Mouse (Mus musculus): Measurements from ENCODE around the gene Arl1. TPM values are rescaled to one million over a fixed set of nuclear protein-coding genes. Genes with fewer than 3 reads are reported as not detected.
"Not testable (repeated sequence)": the region's sequence is repeated elsewhere in the genome, so short reads cannot be mapped to it uniquely, and the experiment has no call there.

Gene Arl1
- polyA plus RNA-seq, 1 experiment from 2014 or later = 141 TPM

DNA sequence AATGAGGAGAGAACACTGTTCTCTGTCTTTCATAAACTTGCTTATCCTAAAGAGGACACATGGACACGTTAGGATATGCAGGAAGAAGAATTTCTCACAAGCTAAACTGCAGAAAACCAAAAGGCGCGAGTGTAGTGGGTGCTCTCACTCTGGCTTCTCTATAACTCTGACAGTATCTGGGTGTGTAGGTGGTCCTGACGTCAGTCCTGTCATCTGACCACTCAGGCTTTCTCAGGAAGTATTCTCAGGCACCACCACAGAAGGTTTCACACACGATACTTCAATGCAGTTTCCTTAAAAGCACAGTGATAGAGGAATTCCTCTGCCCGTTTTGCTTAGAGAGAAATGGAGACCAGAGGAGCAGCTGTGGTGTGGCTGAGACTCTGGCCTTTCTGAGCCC lies 45.5 kb downstream of the Arl1 start:
- WGBS (ENCODE audit: insufficient replicate concordance) = 82% methylated on average over 6 of the region's 6 CpGs
- no peak overlapping the region for H3K27ac ChIP-seq (ENCODE audit: low read depth, low read length)
- H3K9ac ChIP-seq (ENCODE audit: low read depth, low read length) = no peak overlapping the region
- no peak overlapping the region for H3K4me3 ChIP-seq (ENCODE audit: low read depth, low read length)
- no peak overlapping the region for H3K4me2 ChIP-seq
- H3K9me3 ChIP-seq (replicated peaks; ENCODE audit: control insufficient read depth, low read length) = no peaks in the 10 kb centered on the region
- no peak for ATAC-seq (replicated peaks; ENCODE audit: insufficient number of reproducible peaks, low FRiP score, low TSS enrichment)
- peaks cover 6% of the 10 kb centered on the region; the same call in 1 of the 2 replicates for H3K36me3 ChIP-seq (ENCODE audit: control insufficient read depth, insufficient read depth, low read length)
- H3K27me3 ChIP-seq (ENCODE audit: control insufficient read depth, insufficient read depth, low read length) = no peaks in the 10 kb centered on the region
- no peaks in the 10 kb centered on the region for H3K4me1 ChIP-seq (ENCODE audit: control insufficient read depth, insufficient read depth, low read length)

- H3K4me3 ChIP-seq (ENCODE audit: low read depth, low read length) = no peak overlapping the region
- H3K4me2 ChIP-seq = no peak overlapping the region
- H3K27me3 ChIP-seq (ENCODE audit: control insufficient read depth, insufficient read depth, low read length) = no peaks in the 10 kb centered on the region
- no peak for ATAC-seq (replicated peaks; ENCODE audit: insufficient number of reproducible peaks, low FRiP score, low TSS enrichment)
- H3K9me3 ChIP-seq (replicated peaks; ENCODE audit: control insufficient read depth, low read length) = no peaks in the 10 kb centered on the region
- no peak overlapping the region for H3K27ac ChIP-seq (ENCODE audit: low read depth, low read length)
- H3K4me1 ChIP-seq (ENCODE audit: control insufficient read depth, insufficient read depth, low read length) = no peaks in the 10 kb centered on the region
- peaks cover 10% of the 10 kb centered on the region; the same call in 1 of the 2 replicates for H3K36me3 ChIP-seq (ENCODE audit: control insufficient read depth, insufficient read depth, low read length)
- no peak overlapping the region for H3K9ac ChIP-seq (ENCODE audit: low read depth, low read length)
- WGBS (ENCODE audit: insufficient replicate concordance) = 86% methylated on average over 4 of the region's 4 CpGs
Observed at GRCm38 (mm10) chr10:88780716-88781115, 50.1 kb downstream of the Arl1 start.

DNA sequence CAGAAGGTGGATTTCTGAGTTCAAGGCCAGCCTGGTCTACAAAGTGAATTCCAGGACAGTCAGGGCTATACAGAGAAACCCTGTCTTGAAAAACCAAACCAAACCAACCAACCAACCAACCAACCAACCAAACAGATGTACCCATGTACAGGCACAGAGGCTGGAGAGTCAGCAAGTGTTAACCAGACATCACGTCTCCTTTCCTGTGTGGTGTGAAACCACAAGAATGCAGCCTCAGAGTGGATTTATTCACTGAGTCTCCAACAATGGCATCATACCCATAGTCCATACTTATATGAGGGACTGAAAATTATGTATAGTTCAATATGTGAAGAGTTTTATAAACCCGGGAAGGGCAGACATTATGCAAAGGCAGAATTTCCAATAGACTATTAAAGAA lies 52.5 kb downstream of the Arl1 start:
- not testable (repeated sequence) for H3K4me3 ChIP-seq (ENCODE audit: low read depth, low read length); H3K4me2 ChIP-seq; H3K27ac ChIP-seq (ENCODE audit: low read depth, low read length); H3K9ac ChIP-seq (ENCODE audit: low read depth, low read length); H3K4me1 ChIP-seq (ENCODE audit: control insufficient read depth, insufficient read depth, low read length); H3K27me3 ChIP-seq (ENCODE audit: control insufficient read depth, insufficient read depth, low read length); H3K9me3 ChIP-seq (replicated peaks; ENCODE audit: control insufficient read depth, low read length); ATAC-seq (replicated peaks; ENCODE audit: insufficient number of reproducible peaks, low FRiP score, low TSS enrichment)
- WGBS (ENCODE audit: insufficient replicate concordance) = 88% methylated on average over 2 of the region's 2 CpGs
- peaks cover 11% of the 10 kb centered on the region; the same call in 1 of the 2 replicates for H3K36me3 ChIP-seq (ENCODE audit: control insufficient read depth, insufficient read depth, low read length)

DNA sequence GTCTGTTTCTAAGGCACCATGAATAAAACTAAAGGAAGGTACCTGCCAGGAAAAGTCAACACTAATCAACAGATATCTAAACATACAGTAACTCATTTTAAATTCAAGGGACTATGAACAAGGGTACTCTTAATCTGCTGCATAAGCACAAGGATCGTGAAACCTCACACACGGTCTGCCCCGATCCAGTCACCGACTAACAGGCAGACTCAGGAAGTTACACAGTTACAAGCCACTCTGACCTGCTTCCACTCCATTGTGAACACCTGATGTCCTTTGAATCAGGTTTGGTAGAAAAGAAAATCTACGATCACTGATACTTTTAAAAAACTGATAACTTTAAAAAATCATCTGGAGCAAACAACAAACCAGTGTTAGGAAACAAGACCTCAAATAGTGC lies 53.3 kb downstream of the Arl1 start:
- no peak for ATAC-seq (replicated peaks; ENCODE audit: insufficient number of reproducible peaks, low FRiP score, low TSS enrichment)
- Histone ChIP-seq H3K36me3 (ENCODE audit: control insufficient read depth, insufficient read depth, low read length) (peaks cover 11% of the 10 kb centered on the region; the same call in 1 of the 2 replicates), H3K4me1 (ENCODE audit: control insufficient read depth, insufficient read depth, low read length) (no peaks in the 10 kb centered on the region), H3K27me3 (ENCODE audit: control insufficient read depth, insufficient read depth, low read length) (no peaks in the 10 kb centered on the region), H3K4me2 (no peak overlapping the region), H3K9me3 (replicated peaks; ENCODE audit: control insufficient read depth, low read length) (no peaks in the 10 kb centered on the region), H3K27ac (ENCODE audit: low read depth, low read length) (no peak overlapping the region), H3K9ac (ENCODE audit: low read depth, low read length) (no peak overlapping the region), H3K4me3 (ENCODE audit: low read depth, low read length) (no peak overlapping the region)
- WGBS (ENCODE audit: insufficient replicate concordance) = 95% methylated on average over 5 of the region's 5 CpGs

DNA sequence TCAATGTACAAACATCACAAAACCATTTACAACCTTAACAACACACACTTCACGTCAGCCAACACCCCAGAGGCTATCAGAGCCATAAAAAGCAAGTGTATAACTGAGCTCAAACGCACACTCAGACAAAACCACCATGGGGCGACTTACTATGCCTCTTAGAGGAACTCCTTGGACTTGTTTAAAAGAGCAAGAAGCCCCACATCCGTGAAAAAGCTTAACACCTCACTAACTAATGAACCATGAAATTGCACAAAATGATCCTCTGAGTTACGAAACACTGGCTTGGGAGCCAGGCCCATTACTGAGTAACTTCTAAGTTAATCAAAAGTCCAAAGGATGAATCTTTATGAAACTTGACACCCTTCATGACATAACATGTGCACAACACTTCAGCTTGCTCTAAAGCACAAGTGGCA lies 53.9 kb downstream of the Arl1 start:
- no peaks in the 10 kb centered on the region for H3K9me3 ChIP-seq (replicated peaks; ENCODE audit: control insufficient read depth, low read length)
- no peak overlapping the region for H3K4me2 ChIP-seq
- H3K27ac ChIP-seq (ENCODE audit: low read depth, low read length) = no peak overlapping the region
- 88% methylated on average over 5 of the region's 5 CpGs for WGBS (ENCODE audit: insufficient replicate concordance)
- peaks cover 11% of the 10 kb centered on the region; the same call in 1 of the 2 replicates for H3K36me3 ChIP-seq (ENCODE audit: control insufficient read depth, insufficient read depth, low read length)
- no peak overlapping the region for H3K9ac ChIP-seq (ENCODE audit: low read depth, low read length)
- no peaks in the 10 kb centered on the region for H3K4me1 ChIP-seq (ENCODE audit: control insufficient read depth, insufficient read depth, low read length)
- ATAC-seq (replicated peaks; ENCODE audit: insufficient number of reproducible peaks, low FRiP score, low TSS enrichment) = no peak
- H3K27me3 ChIP-seq (ENCODE audit: control insufficient read depth, insufficient read depth, low read length) = no peaks in the 10 kb centered on the region
- no peak overlapping the region for H3K4me3 ChIP-seq (ENCODE audit: low read depth, low read length)

- Histone ChIP-seq H3K4me1 (ENCODE audit: control insufficient read depth, insufficient read depth, low read length) (no peaks in the 10 kb centered on the region), H3K4me3 (ENCODE audit: low read depth, low read length) (no peak overlapping the region), H3K9ac (ENCODE audit: low read depth, low read length) (no peak overlapping the region), H3K4me2 (no peak overlapping the region), H3K27ac (ENCODE audit: low read depth, low read length) (no peak overlapping the region), H3K27me3 (ENCODE audit: control insufficient read depth, insufficient read depth, low read length) (no peaks in the 10 kb centered on the region), H3K9me3 (replicated peaks; ENCODE audit: control insufficient read depth, low read length) (no peaks in the 10 kb centered on the region), H3K36me3 (ENCODE audit: control insufficient read depth, insufficient read depth, low read length) (peaks cover 12% of the 10 kb centered on the region)
- no peak for ATAC-seq (replicated peaks; ENCODE audit: insufficient number of reproducible peaks, low FRiP score, low TSS enrichment)
Observed at GRCm38 (mm10) chr10:88793671-88794070, 63.0 kb downstream of the Arl1 start.

Other genes starting within 250 kb of the Arl1 start
- gene Chpt1, start 226.8 kb upstream of the Arl1 start, polyA plus RNA-seq (2014; fragmentation: Nextera tagmentation; extraction: Ambion mirVana) = 29.9 and 34.3 TPM in 2 replicates
- gene Mybpc1, start 125.7 kb upstream of the Arl1 start, polyA plus RNA-seq (2014; fragmentation: Nextera tagmentation; extraction: Ambion mirVana) = 6.6 and 9.3 TPM in 2 replicates
- gene Spic, start 45.8 kb upstream of the Arl1 start, polyA plus RNA-seq (2014; fragmentation: Nextera tagmentation; extraction: Ambion mirVana) = not detected in 2 replicates
- gene Utp20, start 95.9 kb downstream of the Arl1 start, polyA plus RNA-seq (2014; fragmentation: Nextera tagmentation; extraction: Ambion mirVana) = 13.3 and 15.5 TPM in 2 replicates
- gene Slc5a8, start 155.1 kb downstream of the Arl1 start, polyA plus RNA-seq (2014; fragmentation: Nextera tagmentation; extraction: Ambion mirVana) = not detected in 2 replicates

Measured in heart, embryonic 11.5 days (tissue).